ENCODE assay signal across 25 mouse cellular contexts in genomic region chr11:36053457-36053856, GRCm38 (mm10).
A peak's percentile ranks its signal among the peaks of the same experiment; 100 is the strongest.
DNase-seq lines count a peak whose midpoint lies in the region; ATAC-seq and TF ChIP-seq lines count a peak whose summit lies in the region.
"Had no signal": no experiment of that assay in that cellular context is flagged by ENCODE, and none has a peak within 500 bp of the region (broad histone marks: within the 10 kb centered on the region; RNA-seq: fewer than 3 reads in every experiment).

No protein-coding gene starts in this region.

- peak overlapping the region; percentile 79 for H3K27ac ChIP-seq in forebrain, embryonic 10.5 days
- H3K27ac ChIP-seq in forebrain, postnatal 0 days (ENCODE audit: low read depth, low read length), result no peak overlapping the region
- H3K27ac ChIP-seq in forebrain, embryonic 13.5 days, result peak overlapping the region; percentile 75
- H3K27ac ChIP-seq in forebrain, embryonic 16.5 days (ENCODE audit: low read length), result peak overlapping the region; percentile 21; the same call in 1 of the 2 replicates
- no peak overlapping the region for H3K27ac ChIP-seq in hindbrain, postnatal 0 days
- H3K27ac ChIP-seq: embryonic facial prominence, embryonic 10.5 days; embryonic facial prominence, embryonic 13.5 days; gastrocnemius, adult 2 months; hindbrain, embryonic 12.5 days; hindbrain, embryonic 15.5 days; intestine, embryonic 15.5 days had no signal

- H3K36me3 ChIP-seq in forebrain, embryonic 10.5 days (replicated peaks), result no peaks in the 10 kb centered on the region
- no peaks in the 10 kb centered on the region for H3K36me3 ChIP-seq in forebrain, postnatal 0 days (ENCODE audit: insufficient read depth)
- H3K36me3 ChIP-seq in forebrain, embryonic 13.5 days (ENCODE audit: poor library complexity, severe bottlenecking), result no peaks in the 10 kb centered on the region
- no peaks in the 10 kb centered on the region for H3K36me3 ChIP-seq in forebrain, embryonic 16.5 days (ENCODE audit: control insufficient read depth, insufficient read depth)
- H3K36me3 ChIP-seq in hindbrain, postnatal 0 days (ENCODE audit: insufficient read depth, low read length), result no peaks in the 10 kb centered on the region
- H3K36me3 ChIP-seq: embryonic facial prominence, embryonic 10.5 days; embryonic facial prominence, embryonic 13.5 days; hindbrain, embryonic 12.5 days; hindbrain, embryonic 15.5 days; intestine, embryonic 15.5 days had no signal

- no peak overlapping the region for H3K4me3 ChIP-seq in forebrain, embryonic 10.5 days
- no peak overlapping the region for H3K4me3 ChIP-seq in forebrain, postnatal 0 days (ENCODE audit: low read depth, low read length)
- no peak overlapping the region for H3K4me3 ChIP-seq in forebrain, embryonic 13.5 days
- H3K4me3 ChIP-seq in forebrain, embryonic 16.5 days (replicated peaks; ENCODE audit: low read length), result no peak overlapping the region
- no peak overlapping the region for H3K4me3 ChIP-seq in hindbrain, postnatal 0 days (ENCODE audit: low read length)
- H3K4me3 ChIP-seq: embryonic facial prominence, embryonic 10.5 days; embryonic facial prominence, embryonic 13.5 days; erythroblast, embryonic 14.5 days; gastrocnemius, adult 2 months; hindbrain, embryonic 12.5 days; hindbrain, embryonic 15.5 days; intestine, embryonic 15.5 days had no signal

- ATAC-seq in forebrain, postnatal 0 days, result no peak
- peak; percentile 73 for ATAC-seq in forebrain, embryonic 13.5 days
- ATAC-seq in forebrain, embryonic 16.5 days, result peak; percentile 57
- no peak for ATAC-seq in hindbrain, postnatal 0 days
- ATAC-seq: intestine, embryonic 15.5 days; Patski had no signal

- H3K9me3 ChIP-seq in forebrain, embryonic 10.5 days, result no peaks in the 10 kb centered on the region
- no peaks in the 10 kb centered on the region for H3K9me3 ChIP-seq in forebrain, postnatal 0 days (ENCODE audit: low read length)
- H3K9me3 ChIP-seq in forebrain, embryonic 13.5 days (replicated peaks), result no peaks in the 10 kb centered on the region
- no peaks in the 10 kb centered on the region for H3K9me3 ChIP-seq in forebrain, embryonic 16.5 days (ENCODE audit: control insufficient read depth, low read length)
- no peaks in the 10 kb centered on the region for H3K9me3 ChIP-seq in hindbrain, postnatal 0 days (ENCODE audit: low read length)
- H3K9me3 ChIP-seq: embryonic facial prominence, embryonic 10.5 days; embryonic facial prominence, embryonic 13.5 days; hindbrain, embryonic 12.5 days; hindbrain, embryonic 15.5 days; intestine, embryonic 15.5 days had no signal

- no peak overlapping the region for H3K9ac ChIP-seq in forebrain, postnatal 0 days
- no peak overlapping the region for H3K9ac ChIP-seq in forebrain, embryonic 13.5 days
- H3K9ac ChIP-seq in forebrain, embryonic 16.5 days (replicated peaks; ENCODE audit: low read depth, low read length), result no peak overlapping the region
- H3K9ac ChIP-seq in hindbrain, postnatal 0 days (replicated peaks; ENCODE audit: low read length), result no peak overlapping the region
- H3K9ac ChIP-seq: embryonic facial prominence, embryonic 13.5 days; hindbrain, embryonic 12.5 days; hindbrain, embryonic 15.5 days; intestine, embryonic 15.5 days had no signal

- WGBS in forebrain, embryonic 10.5 days, result 62% methylated on average over 4 of the region's 4 CpGs
- 16% methylated on average over 4 of the region's 4 CpGs for whole genome bisulfite sequencing in forebrain, postnatal 0 days
- WGBS in forebrain, embryonic 13.5 days, result 18% methylated on average over 4 of the region's 4 CpGs
- whole genome bisulfite sequencing in forebrain, embryonic 16.5 days, result 18% methylated on average over 4 of the region's 4 CpGs
- WGBS in hindbrain, postnatal 0 days, result 30% methylated on average over 4 of the region's 4 CpGs

- DNase-seq in forebrain, embryonic 10.5 days (ENCODE audit: extremely low spot score, low spot score), result no peak
- no peak for DNase-seq in forebrain, postnatal 0 days
- DNase-seq in urinary bladder, postnatal 4 days (ENCODE audit: low spot score in 2 of 2), result no peak
- DNase-seq in hindbrain, postnatal 0 days (ENCODE audit: low spot score), result no peak
- DNase-seq: adrenal gland, postnatal 10 days; adrenal gland, postnatal 36 days; cerebellum, adult 11 months; cerebellum, adult 2 months; cerebellum, adult 9-11 months; cerebellum, postnatal 25 days; embryo, embryonic 11 days; gastrocnemius, adult 2 months; gastrocnemius, postnatal 14 days; heart, adult 11 months; kidney, adult 11 months had no signal

- no peak for TF ChIP-seq CTCF in forebrain, postnatal 0 days (IDR thresholded peaks at IDR 0.05; ENCODE audit: low read depth)
- TF ChIP-seq CTCF in hindbrain, postnatal 0 days (IDR thresholded peaks at IDR 0.05; ENCODE audit: low read depth), result no peak

- H3K4me2 ChIP-seq in forebrain, postnatal 0 days (ENCODE audit: low read depth), result no peak overlapping the region
- no peak overlapping the region; the same call in 1 of the 2 replicates for H3K4me2 ChIP-seq in forebrain, embryonic 13.5 days
- H3K4me2 ChIP-seq in forebrain, embryonic 16.5 days (ENCODE audit: low read length), result no peak overlapping the region
- H3K4me2 ChIP-seq in hindbrain, postnatal 0 days (ENCODE audit: low read depth, low read length), result no peak overlapping the region
- H3K4me2 ChIP-seq: embryonic facial prominence, embryonic 13.5 days; heart, embryonic 11.5 days; hindbrain, embryonic 12.5 days; hindbrain, embryonic 15.5 days; intestine, embryonic 15.5 days had no signal

- H3K27me3 ChIP-seq in forebrain, embryonic 10.5 days (ENCODE audit: poor library complexity, severe bottlenecking), result peaks cover 78% of the 10 kb centered on the region
- no peaks in the 10 kb centered on the region for H3K27me3 ChIP-seq in forebrain, postnatal 0 days (ENCODE audit: insufficient read depth, low read length)
- H3K27me3 ChIP-seq in forebrain, embryonic 13.5 days, result peaks cover 30% of the 10 kb centered on the region
- no peaks in the 10 kb centered on the region for H3K27me3 ChIP-seq in forebrain, embryonic 16.5 days (replicated peaks; ENCODE audit: control insufficient read depth, insufficient read depth, low read length)
- H3K27me3 ChIP-seq in hindbrain, postnatal 0 days (ENCODE audit: insufficient read depth, low read length), result no peaks in the 10 kb centered on the region
- H3K27me3 ChIP-seq: hindbrain, embryonic 12.5 days; hindbrain, embryonic 15.5 days; intestine, embryonic 15.5 days had no signal

- peaks cover 84% of the 10 kb centered on the region for H3K4me1 ChIP-seq in forebrain, embryonic 10.5 days
- 0 out of 2 replicates have a peak, but pooled peaks cover 4% of the 10 kb centered on the region for H3K4me1 ChIP-seq in forebrain, postnatal 0 days (ENCODE audit: insufficient read depth)
- H3K4me1 ChIP-seq in forebrain, embryonic 13.5 days, result peaks cover 52% of the 10 kb centered on the region
- H3K4me1 ChIP-seq in forebrain, embryonic 16.5 days (replicated peaks; ENCODE audit: control insufficient read depth, insufficient read depth, low read length), result peaks cover 18% of the 10 kb centered on the region
- no peaks in the 10 kb centered on the region for H3K4me1 ChIP-seq in hindbrain, postnatal 0 days (ENCODE audit: insufficient read depth, low read length)
- H3K4me1 ChIP-seq: intestine, embryonic 15.5 days had no signal

Comparison
In these comparisons a context has a peak if more than half of its experiments do, and no peak if none do; other contexts are left out.
1. H3K27ac ChIP-seq: peak in forebrain, embryonic 10.5 days (single experiment), forebrain, embryonic 13.5 days (single experiment) and forebrain, embryonic 16.5 days (single experiment); none in forebrain, postnatal 0 days (single experiment) and hindbrain, postnatal 0 days (single experiment).
2. ATAC-seq: peak in forebrain, embryonic 13.5 days (single experiment) and forebrain, embryonic 16.5 days (single experiment); none in forebrain, postnatal 0 days (single experiment) and hindbrain, postnatal 0 days (single experiment).